Mouse (Mus musculus) mouse trophoblast stem cell (cell line): ENCODE results near the gene Nkx2-5.

ENCODE experiments used
- in situ Hi-C, 2 experiments: fragments of 300-500 bp; cut with MseI, MboI; formaldehyde crosslinking; loops; 2 replicates in 1 of 2; 3 replicates in 1 of 2; pipeline ENCODE4 v1.15.1; 2025

Gene Nkx2-5

GRCm38 (mm10) chr17:26844909-26845148 is at the start of gene Nkx2-5:
Nkx2-5 (minus strand) TSS chr17:26845009.
- in situ Hi-C loops: no loop called here

- in situ Hi-C loops: no loop called here
Observed at GRCm38 (mm10) chr17:26894342-26894741, 49.5 kb upstream of the Nkx2-5 start.

- in situ Hi-C loops: no loop called here
Observed at GRCm38 (mm10) chr17:26893492-26893891, 48.7 kb upstream of the Nkx2-5 start.

GRCm38 (mm10) chr17:26892635-26893375 is 48.0 kb upstream of the Nkx2-5 start:
- in situ Hi-C loops: no loop called here

- in situ Hi-C loops: loop anchor here in 1 of 2 experiments (5.0 to 10.0 kb wide), 2 partner anchors 91 to 163 kb away; no protein-coding TSS in a partner anchor
Observed at GRCm38 (mm10) chr17:26887926-26888325, 43.1 kb upstream of the Nkx2-5 start.

- in situ Hi-C loops: loop anchor here in 1 of 2 experiments (5.0 to 10.0 kb wide), 2 partner anchors 89 to 161 kb away; no protein-coding TSS in a partner anchor
Observed at GRCm38 (mm10) chr17:26886047-26886749, 41.4 kb upstream of the Nkx2-5 start.

GRCm38 (mm10) chr17:26884995-26885926 is 40.5 kb upstream of the Nkx2-5 start:
- in situ Hi-C loops: loop anchor here in 1 of 2 experiments (5.0 to 10.0 kb wide), 2 partner anchors 88 to 160 kb away; no protein-coding TSS in a partner anchor

- in situ Hi-C loops: loop anchor here in 1 of 2 experiments (10.0 kb wide), 1 partner anchor 159 kb away; no protein-coding TSS in a partner anchor
Observed at GRCm38 (mm10) chr17:26883585-26883984, 38.8 kb upstream of the Nkx2-5 start.

- in situ Hi-C loops: loop anchor here in 1 of 2 experiments (10.0 kb wide), 1 partner anchor 158 kb away; no protein-coding TSS in a partner anchor
Observed at GRCm38 (mm10) chr17:26882706-26883105, 37.9 kb upstream of the Nkx2-5 start.

GRCm38 (mm10) chr17:26879235-26879634 is 34.4 kb upstream of the Nkx2-5 start:
- in situ Hi-C loops: loop anchor here in 1 of 2 experiments (5.0 kb wide), 1 partner anchor 82 kb away; no protein-coding TSS in a partner anchor

GRCm38 (mm10) chr17:26877927-26878326 is 33.1 kb upstream of the Nkx2-5 start:
- in situ Hi-C loops: loop anchor here in 1 of 2 experiments (5.0 kb wide), 1 partner anchor 81 kb away; no protein-coding TSS in a partner anchor

- in situ Hi-C loops: no loop called here
Observed at GRCm38 (mm10) chr17:26874542-26874941, 29.7 kb upstream of the Nkx2-5 start.

GRCm38 (mm10) chr17:26873502-26873901 is 28.7 kb upstream of the Nkx2-5 start:
- in situ Hi-C loops: no loop called here

- in situ Hi-C loops: no loop called here
Observed at GRCm38 (mm10) chr17:26872870-26873269, 28.1 kb upstream of the Nkx2-5 start.

- in situ Hi-C loops: no loop called here
Observed at GRCm38 (mm10) chr17:26868756-26869155, 23.9 kb upstream of the Nkx2-5 start.

GRCm38 (mm10) chr17:26865156-26865555 is 20.3 kb upstream of the Nkx2-5 start:
- in situ Hi-C loops: no loop called here

GRCm38 (mm10) chr17:26864343-26864742 is 19.5 kb upstream of the Nkx2-5 start:
- in situ Hi-C loops: no loop called here

GRCm38 (mm10) chr17:26861793-26862192 is 17.0 kb upstream of the Nkx2-5 start:
- in situ Hi-C loops: no loop called here

- in situ Hi-C loops: no loop called here
Observed at GRCm38 (mm10) chr17:26861383-26861782, 16.6 kb upstream of the Nkx2-5 start.

GRCm38 (mm10) chr17:26860906-26861305 is 16.1 kb upstream of the Nkx2-5 start:
- in situ Hi-C loops: no loop called here

- in situ Hi-C loops: no loop called here
Observed at GRCm38 (mm10) chr17:26852262-26852661, 7.5 kb upstream of the Nkx2-5 start.

- in situ Hi-C loops: no loop called here
Observed at GRCm38 (mm10) chr17:26851136-26851460, 6.3 kb upstream of the Nkx2-5 start.
